Mouse (Mus musculus) liver, embryonic 14.5 days (tissue): Measurements from ENCODE around the gene Kyat1. TPM values are rescaled to one million over a fixed set of nuclear protein-coding genes. Genes with fewer than 3 reads are reported as not detected.
"Not testable (repeated sequence)": the region's sequence is repeated elsewhere in the genome, so short reads cannot be mapped to it uniquely, and the experiment has no call there.

Source experiments
- ATAC-seq: fragments of 200-750 bp; cut with Nextera tagmentation; 2 replicates; pipeline ENCODE4 v1.8.0; 2017; ENCODE audit warnings: moderate number of reproducible peaks, mild to moderate bottlenecking, moderate library complexity; ENCODE audit not compliant: insufficient read depth
- DNase-seq, 3 experiments: peaks; one replicate each; pipeline ENCODE4 v3.0.0-alpha.2; 2012 to 2013; ENCODE audit warnings: low read depth in 3 of 3, low spot score in 3 of 3
- H3K27ac ChIP-seq: fragments of 300-500 bp; sonication (generic); 2 replicates; pipeline ENCODE4 v1.5.1; 2014; ENCODE audit warnings: moderate library complexity, mild to moderate bottlenecking, control low read depth, inconsistent platforms
- H3K27me3 ChIP-seq: fragments of 300-500 bp; sonication (generic); 2 replicates; pipeline ENCODE4 v1.6.1; 2014; ENCODE audit warnings: mild to moderate bottlenecking, low read length, moderate library complexity; ENCODE audit not compliant: control insufficient read depth, insufficient read depth
- H3K36me3 ChIP-seq: fragments of 300-500 bp; sonication (generic); replicated peaks from 2 replicates; pipeline ENCODE4 v1.6.1; 2014; ENCODE audit warnings: low read depth; ENCODE audit not compliant: control insufficient read depth, insufficient read depth
- H3K4me1 ChIP-seq, 2 experiments: fragments of 200-500 bp in 1 of 2; fragments of 300-500 bp in 1 of 2; sonication (generic) in 1 of 2; replicated peaks; 2 replicates each; pipeline ENCODE4 v1.6.1; 2012 to 2014; ENCODE audit warnings: antibody characterized with exemption in 1 of 2, inconsistent platforms in 1 of 2, low read length in 1 of 2; ENCODE audit not compliant: control insufficient read depth in 2 of 2, insufficient read depth in 2 of 2
- H3K4me2 ChIP-seq: fragments of 300-500 bp; sonication (generic); 2 replicates; pipeline ENCODE4 v1.6.1; 2014; ENCODE audit warnings: low read depth, mild to moderate bottlenecking, control low read depth, moderate library complexity
- H3K4me3 ChIP-seq, 2 experiments: fragments of 200-500 bp in 1 of 2; fragments of 300-500 bp in 1 of 2; sonication (generic) in 1 of 2; 2 replicates each; pipeline ENCODE4 v1.5.1; 2012 to 2014; ENCODE audit warnings: low read depth in 2 of 2, low read length in 2 of 2, mild to moderate bottlenecking in 2 of 2, control low read depth in 1 of 2, inconsistent platforms in 1 of 2, moderate library complexity in 1 of 2; ENCODE audit not compliant: insufficient read depth in 1 of 2
- H3K9ac ChIP-seq: fragments of 300-500 bp; sonication (generic); replicated peaks from 2 replicates; pipeline ENCODE4 v1.6.1; 2014; ENCODE audit warnings: mild to moderate bottlenecking, control low read depth, moderate library complexity
- H3K9me3 ChIP-seq: fragments of 300-500 bp; sonication (generic); 2 replicates; pipeline ENCODE4 v1.6.1; 2016; ENCODE audit warnings: low read length, mixed read lengths; ENCODE audit not compliant: control insufficient read depth
- CTCF ChIP-seq: IDR thresholded peaks from 2 replicates; pipeline ENCODE4 v1.5.1; 2016; ENCODE audit warnings: antibody characterized with exemption, low read depth, control low read depth
- EP300 ChIP-seq: IDR thresholded peaks from 2 replicates; pipeline ENCODE4 v1.6.1; 2016; ENCODE audit warnings: antibody characterized with exemption, low read depth
- WGBS: fragments of 180-500 bp; shearing (Covaris S2); extraction: QIAGEN DNeasy Blood & Tissue Kit; methylation state at CpG from one replicate; pipeline ENCODE4 v1.1.7; 2014; ENCODE audit not compliant: insufficient replicate concordance; 5-methylcytosine and 5-hydroxymethylcytosine counted together
- polyA plus RNA-seq, 2 experiments: library from polyadenylated mRNA; depleted of rRNA in 1 of 2; stranded (reverse) in 1 of 2; unstranded in 1 of 2; fragments of >200 nt; fragmentation: Nextera tagmentation in 1 of 2; extraction: Ambion mirVana in 1 of 2; gene quantifications; 2 replicates each; pipeline versions ENCODE4 v1.2.1 to v1.2.3; 2012 to 2014

The Kyat1 gene
- polyA plus RNA-seq, 2 experiments, result 9.5 to 14.3 TPM

GRCm38 (mm10) chr2:30166677-30167076, 39.0 kb downstream of the Kyat1 start:
- Histone ChIP-seq H3K36me3 (no peaks in the 10 kb centered on the region), H3K4me2 (no peak overlapping the region), H3K9ac (no peak overlapping the region), H3K27ac (no peak overlapping the region), H3K9me3 (peaks cover 10% of the 10 kb centered on the region), H3K4me1 (no peaks in the 10 kb centered on the region), H3K4me3 (no peak overlapping the region), H3K27me3 (no peaks in the 10 kb centered on the region)
- ATAC-seq (no peak), DNase-seq (no peak)
- WGBS, result 42% methylated on average over 4 of the region's 4 CpGs
- TF ChIP-seq CTCF, result peak; percentile 41; the same call in 1 of the 2 replicates
- TF ChIP-seq EP300, result no peak

GRCm38 (mm10) chr2:30164340-30164932, 41.2 kb downstream of the Kyat1 start:
- H3K36me3 ChIP-seq, result no peaks in the 10 kb centered on the region
- no peak for TF ChIP-seq EP300
- TF ChIP-seq CTCF, result no peak
- no peak for ATAC-seq
- H3K4me2 ChIP-seq, result no peak overlapping the region
- H3K9me3 ChIP-seq, result peaks cover 10% of the 10 kb centered on the region
- no peak overlapping the region for H3K27ac ChIP-seq
- H3K4me3 ChIP-seq, result no peak overlapping the region
- no peaks in the 10 kb centered on the region for H3K27me3 ChIP-seq
- 54% methylated on average over 9 of the region's 9 CpGs for WGBS
- H3K4me1 ChIP-seq, result no peaks in the 10 kb centered on the region
- no peak for DNase-seq
- no peak overlapping the region for H3K9ac ChIP-seq

- H3K27me3 ChIP-seq, result no peaks in the 10 kb centered on the region
- DNase-seq (peak in 2 of 3 experiments; percentile 33 to 44), ATAC-seq (no peak)
- H3K9ac ChIP-seq, result no peak overlapping the region
- H3K4me2 ChIP-seq, result no peak overlapping the region
- H3K4me1 ChIP-seq, result no peaks in the 10 kb centered on the region
- no peak overlapping the region for H3K27ac ChIP-seq
- no peaks in the 10 kb centered on the region for H3K36me3 ChIP-seq
- peaks cover 7% of the 10 kb centered on the region for H3K9me3 ChIP-seq
- TF ChIP-seq EP300, result 0 out of 2 replicates have a peak, but pooled peaks have one; percentile 5
- TF ChIP-seq CTCF, result peak; percentile 65
- H3K4me3 ChIP-seq, result no peak overlapping the region
Observed at GRCm38 (mm10) chr2:30161809-30162208, 43.8 kb downstream of the Kyat1 start.

- 77% methylated on average over 5 of the region's 10 CpGs for WGBS
- H3K36me3 ChIP-seq, result not testable (repeated sequence)
Observed at GRCm38 (mm10) chr2:30159871-30160270, 45.8 kb downstream of the Kyat1 start.

GRCm38 (mm10) chr2:30152616-30153015, 53.0 kb downstream of the Kyat1 start:
- Histone ChIP-seq H3K4me1 (no peaks in the 10 kb centered on the region), H3K27ac (no peak overlapping the region), H3K9ac (no peak overlapping the region), H3K4me3 (no peak overlapping the region), H3K36me3 (peaks cover 2% of the 10 kb centered on the region; the same call in 1 of the 2 replicates), H3K9me3 (no peaks in the 10 kb centered on the region), H3K4me2 (no peak overlapping the region), H3K27me3 (no peaks in the 10 kb centered on the region)
- ATAC-seq (no peak), DNase-seq (no peak)
- TF ChIP-seq EP300, result no peak
- no peak for TF ChIP-seq CTCF
- 77% methylated on average over 8 of the region's 8 CpGs for WGBS

More at GRCm38 (mm10) chr2:30159871-30160270, 45.8 kb downstream of the Kyat1 start:
- not testable (repeated sequence) for H3K4me1 ChIP-seq, DNase-seq, ATAC-seq, H3K9ac ChIP-seq, H3K27ac ChIP-seq, H3K4me2 ChIP-seq, H3K27me3 ChIP-seq, H3K4me3 ChIP-seq, H3K9me3 ChIP-seq
